Mouse (Mus musculus) naive thymus-derived CD4-positive, alpha-beta T cell, adult 5 months (primary cell): ENCODE results near the gene Sergef. TPM values are rescaled to one million over a fixed set of nuclear protein-coding genes. Genes with fewer than 3 reads are reported as not detected.

Experiments
- polyA plus RNA-seq: library from polyadenylated mRNA; unstranded; fragments of 100-300 nt; shearing (Covaris generic); gene quantifications from one replicate; pipeline ENCODE4 v1.2.1, GENCODE M21; 2017

Gene Sergef
- polyA plus RNA-seq: 17.9 TPM

DNA sequence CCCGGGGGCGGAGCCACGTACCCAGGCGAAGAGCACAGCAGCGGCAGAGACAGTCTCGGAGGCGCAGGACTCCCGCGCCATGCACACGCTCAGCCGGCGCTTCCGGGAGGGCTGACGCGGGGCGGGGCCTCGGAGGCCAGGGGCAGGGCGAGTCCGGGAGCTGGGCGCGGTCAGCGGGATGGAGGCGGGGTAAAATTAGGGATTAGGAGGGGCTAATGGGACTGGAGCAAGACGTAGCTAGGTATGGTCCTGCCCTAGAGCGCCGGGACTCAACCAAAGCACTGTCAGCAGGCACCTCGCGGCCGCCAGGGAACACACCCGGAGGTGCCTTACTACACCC lies at the start of gene Sergef:
Gene Sergef (minus strand): TSS at position 116 of the 340 bp plus-strand sequence.

DNA sequence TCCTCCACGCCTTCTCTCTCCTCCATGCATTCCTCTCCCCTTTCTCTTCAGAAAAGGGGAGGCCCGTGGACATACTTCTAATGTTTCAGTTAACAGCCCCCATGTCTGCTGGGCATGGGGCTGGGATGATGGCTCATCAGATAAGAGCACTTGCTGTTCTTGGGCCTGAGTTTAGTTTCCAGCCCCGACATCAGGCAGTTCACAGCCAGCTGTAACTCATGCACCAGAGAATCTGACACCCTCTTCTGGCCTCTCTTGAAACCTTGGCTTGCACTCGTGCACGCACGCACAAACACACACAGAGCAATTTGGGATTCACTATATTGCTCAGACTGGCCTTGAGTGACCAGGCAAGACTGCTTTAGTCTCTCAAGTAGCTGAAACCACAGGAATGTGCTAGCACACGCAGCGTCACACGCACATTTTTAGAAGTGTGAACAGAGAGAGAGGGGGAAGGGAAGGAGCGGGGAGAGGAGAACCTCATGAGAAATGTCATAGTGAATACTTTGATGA lies 32.6 kb upstream of the Sergef start, which contains the start of gene Tph1:
Gene Tph1 (minus strand): TSS at position 378 of the 513 bp plus-strand sequence.

DNA sequence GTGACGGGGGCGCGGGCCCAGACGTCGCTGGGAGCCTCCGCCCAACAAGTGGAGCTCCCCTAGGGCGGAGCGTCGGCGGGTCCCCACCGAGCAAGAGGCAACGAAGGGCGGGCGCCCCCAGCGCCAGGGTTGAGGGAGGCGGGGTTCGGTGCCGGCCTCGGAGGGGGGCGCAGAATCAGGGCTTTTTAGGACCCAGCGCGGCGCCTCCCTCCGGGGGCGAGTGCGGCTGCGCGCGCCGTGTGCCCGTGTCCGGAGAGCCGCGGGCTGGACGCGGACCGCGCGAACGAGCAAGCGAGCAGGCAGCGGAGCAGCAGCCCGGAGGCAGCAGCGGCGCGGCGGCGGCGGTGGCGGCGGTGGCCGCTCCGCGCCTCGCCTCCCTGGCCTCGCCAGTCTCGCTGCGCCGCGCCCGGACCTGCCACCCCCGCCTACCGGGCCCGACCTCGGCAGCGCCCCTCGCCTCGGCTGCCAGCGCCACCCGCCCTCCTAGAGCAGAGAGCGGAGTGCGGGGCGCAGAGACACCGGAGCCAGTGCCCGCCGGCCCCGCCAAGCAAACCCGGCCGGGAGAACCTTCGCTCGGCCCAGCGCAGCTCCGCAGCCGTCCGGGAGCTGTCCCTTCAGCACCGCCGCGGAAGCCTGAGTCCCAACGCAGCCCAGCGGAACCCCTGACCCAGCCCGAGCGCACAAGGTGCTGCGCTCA lies 243.2 kb downstream of the Sergef start, which contains the start of gene Kcnc1:
Gene Kcnc1 (plus strand): TSS at position 267 of the 697 bp plus-strand sequence.

Other genes with a start within 250 kb of the Sergef start
- gene Kcnc1, start 243.3 kb downstream of the Sergef start, polyA plus RNA-seq: 0.91 TPM
- not detected for gene Tph1, start 32.7 kb upstream of the Sergef start, polyA plus RNA-seq
- 11.6 TPM for gene Saal1, start 70.9 kb upstream of the Sergef start, polyA plus RNA-seq
- not detected for gene Saa3, start 75.9 kb upstream of the Sergef start, polyA plus RNA-seq
- not detected for gene Saa4, start 92.8 kb upstream of the Sergef start, polyA plus RNA-seq
- not detected for gene Saa1, start 103.2 kb upstream of the Sergef start, polyA plus RNA-seq
- not detected for gene Saa2, start 112.0 kb upstream of the Sergef start, polyA plus RNA-seq
- 48.7 TPM for gene Hps5, start 156.3 kb upstream of the Sergef start, polyA plus RNA-seq
- 56.7 TPM for gene Gtf2h1, start 156.3 kb upstream of the Sergef start, polyA plus RNA-seq
- 938 TPM for gene Ldha, start 201.7 kb upstream of the Sergef start, polyA plus RNA-seq
- gene Ldhc, start 221.4 kb upstream of the Sergef start, polyA plus RNA-seq: not detected